Mouse (Mus musculus): ENCODE data around the gene Nudt16l1.

DNA sequence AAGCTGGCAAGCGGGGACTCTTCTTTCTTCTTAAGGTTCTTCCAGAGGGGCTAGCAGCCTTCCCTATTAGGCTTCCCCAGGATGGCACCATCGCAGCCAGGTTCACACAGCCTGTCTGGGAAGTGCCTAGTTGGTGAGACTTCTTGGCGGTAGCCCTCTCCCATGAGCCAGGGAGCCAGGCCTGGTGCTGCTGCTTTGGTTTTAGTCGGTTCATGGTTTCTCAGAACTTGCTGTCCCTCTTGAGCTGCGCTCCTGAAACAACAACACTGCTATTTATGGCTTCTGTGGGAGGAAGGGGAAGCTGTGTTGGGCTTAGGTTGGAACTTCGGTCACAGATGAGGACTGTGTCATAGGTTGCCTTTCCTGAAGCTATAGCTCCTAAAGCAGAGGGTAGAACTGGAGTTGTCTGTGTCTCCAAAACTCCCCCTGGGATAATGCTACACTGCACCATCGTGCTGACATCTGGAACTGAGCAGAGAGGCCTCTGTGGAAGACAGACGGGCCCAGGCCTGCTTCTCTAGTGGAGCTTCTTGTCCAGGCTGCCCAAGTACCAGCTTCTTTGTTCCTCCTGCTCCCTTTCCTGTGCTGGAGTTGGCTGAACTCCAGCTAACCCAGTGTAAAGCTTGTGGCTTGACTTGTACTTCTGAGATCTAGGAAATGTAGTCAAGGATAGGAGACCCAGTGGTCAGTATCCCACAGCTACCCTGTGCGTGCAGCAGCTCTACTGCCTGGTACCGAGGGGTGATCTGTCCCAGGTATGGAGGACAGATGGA is 2.4 kb upstream of the Nudt16l1 start:
- no peak for TF ChIP-seq CTCF (IDR thresholded peaks at IDR 0.05; ENCODE audit: control insufficient read depth, insufficient read depth, insufficient replicate concordance, low read depth, low read length)
- no peak for TF ChIP-seq POLR2A (IDR thresholded peaks at IDR 0.05; ENCODE audit: control insufficient read depth, low read depth, low read length)
